Mouse (Mus musculus) kidney, adult 2 months (tissue): ENCODE data around the gene Gm47289.

ENCODE experiments used
- CTCF ChIP-seq: fragments of 200-500 bp; conservative IDR thresholded peaks from 2 replicates; pipeline ENCODE4 v1.5.1; 2011; ENCODE audit warnings: low read depth, mild to moderate bottlenecking, control low read depth, low read length, moderate library complexity, mixed read lengths; ENCODE audit not compliant: insufficient read depth, insufficient read length
- POLR2A ChIP-seq: fragments of 200-500 bp; IDR thresholded peaks from one replicate; pipeline ENCODE4 v1.6.1; 2011; ENCODE audit warnings: low read depth, low read length, control low read depth

- TF ChIP-seq CTCF (no peak), POLR2A (no peak)
Observed at GRCm38 (mm10) chr9:119208998-119209397, 50.0 kb downstream of the Gm47289 start, which contains the start of gene Slc22a13.
